Mouse (Mus musculus) gastrocnemius, postnatal 14 days (tissue): ENCODE results near the gene Ccdc174. TPM values are rescaled to one million over a fixed set of nuclear protein-coding genes. Genes with fewer than 3 reads are reported as not detected.

Experiments
- DNase-seq: peaks from one replicate; pipeline ENCODE4 v3.0.0; 2021; ENCODE audit warnings: mixed read lengths
- intact Hi-C: fragments of 180-260 bp; cut with DNase I; formaldehyde crosslinking; loops from one replicate; pipeline ENCODE4 v1.15.1; 2025; ENCODE audit warnings: low total_unique reads
- long read RNA-seq, 2 experiments: library from polyadenylated mRNA; stranded (forward); transcript quantifications; one replicate each; pipeline ENCODE4 v2.0.0; 2021
- total RNA-seq, 2 experiments: library from RNA; stranded (reverse); gene quantifications; 2 replicates each; pipeline ENCODE4 v1.2.3; 2021

Ccdc174 gene
- 1 to 10 TPM; 8.5 to 8.9 TPM for total RNA-seq
- long read RNA-seq, experiment 1, transcript Ccdc174-201 (11 exons, 1,752 nt), result major isoform, 13 of 16 reads
- long read RNA-seq, experiment 1, partial matches to known transcripts, result 0 of 16 reads
- long read RNA-seq, experiment 1, other reads (novel, unspliced or antisense), result 3 of 16 reads
- long read RNA-seq, experiment 2, transcript Ccdc174-201 (11 exons, 1,752 nt), result major isoform, 13 of 15 reads
- long read RNA-seq, experiment 2, partial matches to known transcripts, result 1 of 15 reads
- long read RNA-seq, experiment 2, other reads (novel, unspliced or antisense), result 1 of 15 reads

GRCm38 (mm10) chr6:91877885-91878651 lies at the start of gene Ccdc174:
TSS of gene Ccdc174 (plus strand) at chr6:91878053.
- peak; percentile 90 for DNase-seq
- intact Hi-C loops, result no loop called here

GRCm38 (mm10) chr6:91832863-91833440 lies 44.9 kb upstream of the Ccdc174 start:
- no peak for DNase-seq
- intact Hi-C loops, result no loop called here

- intact Hi-C loops, result no loop called here
- DNase-seq, result peak; percentile 70
Observed at GRCm38 (mm10) chr6:91839010-91839871, 38.6 kb upstream of the Ccdc174 start.

GRCm38 (mm10) chr6:91842897-91843627 lies 34.8 kb upstream of the Ccdc174 start:
- no peak for DNase-seq
- intact Hi-C loops, result no loop called here

- no peak for DNase-seq
- intact Hi-C loops, result no loop called here
Observed at GRCm38 (mm10) chr6:91843628-91844153, 34.2 kb upstream of the Ccdc174 start.

- no peak for DNase-seq
- intact Hi-C loops, result loop anchor here (2.0 kb wide), 1 partner anchor 76 kb away; no protein-coding TSS in a partner anchor
Observed at GRCm38 (mm10) chr6:91852550-91852949, 25.3 kb upstream of the Ccdc174 start.

- DNase-seq, result no peak
- intact Hi-C loops, result no loop called here
Observed at GRCm38 (mm10) chr6:91858339-91858738, 19.5 kb upstream of the Ccdc174 start.

- intact Hi-C loops, result no loop called here
- DNase-seq, result no peak
Observed at GRCm38 (mm10) chr6:91862848-91863247, 15.0 kb upstream of the Ccdc174 start.

GRCm38 (mm10) chr6:91864595-91864994 lies 13.3 kb upstream of the Ccdc174 start:
- intact Hi-C loops, result no loop called here
- no peak for DNase-seq

- intact Hi-C loops, result no loop called here
- DNase-seq, result no peak
Observed at GRCm38 (mm10) chr6:91865601-91866000, 12.3 kb upstream of the Ccdc174 start.

GRCm38 (mm10) chr6:91868091-91868490 lies 9.8 kb upstream of the Ccdc174 start:
- no peak for DNase-seq
- intact Hi-C loops, result no loop called here

- intact Hi-C loops, result no loop called here
- no peak for DNase-seq
Observed at GRCm38 (mm10) chr6:91872781-91873180, 5.1 kb upstream of the Ccdc174 start.

- intact Hi-C loops, result no loop called here
- DNase-seq, result no peak
Observed at GRCm38 (mm10) chr6:91883859-91884258, 6.0 kb downstream of the Ccdc174 start.

GRCm38 (mm10) chr6:91889255-91889906 lies 11.5 kb downstream of the Ccdc174 start:
- intact Hi-C loops, result no loop called here
- no peak for DNase-seq

GRCm38 (mm10) chr6:91890615-91891014 lies 12.8 kb downstream of the Ccdc174 start:
- DNase-seq, result no peak
- intact Hi-C loops, result no loop called here

GRCm38 (mm10) chr6:91891776-91892175 lies 13.9 kb downstream of the Ccdc174 start:
- no peak for DNase-seq
- intact Hi-C loops, result no loop called here

- intact Hi-C loops, result no loop called here
- no peak for DNase-seq
Observed at GRCm38 (mm10) chr6:91896783-91897182, 18.9 kb downstream of the Ccdc174 start.

GRCm38 (mm10) chr6:91901505-91901904 lies 23.7 kb downstream of the Ccdc174 start:
- intact Hi-C loops, result loop anchor here (2.0 kb wide), 1 partner anchor 165 kb away; no protein-coding TSS in a partner anchor
- peak; percentile 71 for DNase-seq
